Mouse (Mus musculus) lung, postnatal 0 days (tissue): ENCODE data around the gene Hes7. TPM values are rescaled to one million over a fixed set of nuclear protein-coding genes. Genes with fewer than 3 reads are reported as not detected.

Experiments
- ATAC-seq: fragments of 200-750 bp; cut with Nextera tagmentation; 2 replicates; pipeline ENCODE4 v1.8.0; 2017; ENCODE audit warnings: moderate library complexity
- DNase-seq: peaks from one replicate; pipeline ENCODE4 v3.0.0-alpha.2; 2016; ENCODE audit warnings: low spot score
- H3K27ac ChIP-seq: fragments of 300-500 bp; sonication (generic); 2 replicates; pipeline ENCODE4 v1.5.1; 2014; ENCODE audit warnings: antibody characterized with exemption, mild to moderate bottlenecking, low read length, mixed read lengths
- H3K27me3 ChIP-seq: fragments of 300-500 bp; sonication (generic); replicated peaks from 2 replicates; pipeline ENCODE4 v1.6.1; 2014; ENCODE audit warnings: low read length, mixed read lengths; ENCODE audit not compliant: insufficient read depth
- H3K36me3 ChIP-seq: fragments of 300-500 bp; sonication (generic); 2 replicates; pipeline ENCODE4 v1.6.1; 2014; ENCODE audit warnings: low read length, mixed read lengths; ENCODE audit not compliant: insufficient read depth
- H3K4me1 ChIP-seq: fragments of 300-500 bp; sonication (generic); 2 replicates; pipeline ENCODE4 v1.6.1; 2014; ENCODE audit warnings: antibody characterized with exemption, low read depth, low read length, mixed read lengths; ENCODE audit not compliant: insufficient read depth
- H3K4me2 ChIP-seq: fragments of 300-500 bp; sonication (generic); replicated peaks from 2 replicates; pipeline ENCODE4 v1.6.1; 2014; ENCODE audit warnings: low read depth, mild to moderate bottlenecking, low read length, moderate library complexity, mixed read lengths
- H3K4me3 ChIP-seq: fragments of 300-500 bp; sonication (generic); 2 replicates; pipeline ENCODE4 v1.5.1; 2014; ENCODE audit warnings: low read depth, low read length
- H3K9ac ChIP-seq: fragments of 300-500 bp; sonication (generic); replicated peaks from 2 replicates; pipeline ENCODE4 v1.6.1; 2014; ENCODE audit warnings: low read depth, mild to moderate bottlenecking
- H3K9me3 ChIP-seq: fragments of 300-500 bp; sonication (generic); 2 replicates; pipeline ENCODE4 v1.6.1; 2016; ENCODE audit warnings: low read length, mixed read lengths
- CTCF ChIP-seq: IDR thresholded peaks from 2 replicates; pipeline ENCODE4 v1.5.1; 2016; ENCODE audit warnings: antibody characterized with exemption, mild to moderate bottlenecking
- EP300 ChIP-seq: IDR thresholded peaks from 2 replicates; pipeline ENCODE4 v1.6.1; 2016; ENCODE audit warnings: antibody characterized with exemption, mild to moderate bottlenecking, control low read depth
- WGBS: fragments of 180-500 bp; shearing (Covaris S2); extraction: QIAGEN DNeasy Blood & Tissue Kit; methylation state at CpG from one replicate; pipeline ENCODE4 v1.1.7; 2014; 5-methylcytosine and 5-hydroxymethylcytosine counted together
- polyA plus RNA-seq: library from polyadenylated mRNA; unstranded; fragments of >200 nt; fragmentation: Nextera tagmentation; extraction: Ambion mirVana; gene quantifications from 2 replicates; pipeline ENCODE4 v1.2.1, GENCODE M21; 2015

Gene Hes7
- polyA plus RNA-seq, 1 experiment from 2014 or later = 0.49 TPM

DNA sequence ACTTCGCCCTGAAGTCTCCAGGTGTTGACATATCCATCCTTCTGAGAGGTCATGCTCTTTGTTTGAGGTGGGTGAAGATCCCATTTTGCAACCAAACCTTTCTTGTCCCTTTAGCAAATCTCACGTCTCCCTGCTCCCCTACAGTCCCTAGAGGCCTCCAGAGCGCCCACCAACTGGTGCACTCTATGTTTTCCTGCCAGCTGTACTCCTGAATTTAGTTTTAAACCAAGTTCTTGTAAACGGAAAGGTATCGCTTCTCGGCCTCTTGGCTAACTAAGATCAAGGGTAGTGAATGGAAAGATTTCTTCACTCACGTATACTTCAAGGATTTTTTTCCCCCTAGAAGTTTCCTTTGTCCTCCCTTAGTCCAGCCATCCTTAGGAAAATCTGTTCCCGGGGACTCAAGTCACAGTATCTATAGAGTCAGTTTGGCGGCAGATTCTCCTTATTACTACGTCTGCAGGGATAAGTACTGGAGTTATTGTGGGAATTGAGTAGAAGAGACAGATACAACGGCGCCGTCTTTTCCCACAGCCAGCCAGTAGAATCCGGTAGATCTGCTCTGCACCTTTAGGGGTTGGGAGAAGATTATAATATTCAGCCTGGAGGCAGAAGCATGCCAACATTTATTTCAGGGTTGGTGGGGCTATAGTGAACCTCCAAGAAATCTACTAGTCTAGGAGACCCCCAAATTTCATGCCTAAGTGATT, 603 bp upstream of the Hes7 start:
- no peak overlapping the region for H3K27ac ChIP-seq
- no peaks in the 10 kb centered on the region for H3K27me3 ChIP-seq
- peaks cover 17% of the 10 kb centered on the region; the same call in 1 of the 2 replicates for H3K4me1 ChIP-seq
- no peaks in the 10 kb centered on the region for H3K9me3 ChIP-seq
- DNase-seq = no peak
- no peak for ATAC-seq
- TF ChIP-seq EP300 (no peak), CTCF (no peak)
- H3K4me2 ChIP-seq = peak overlapping the region; percentile 77
- 50% methylated on average over 14 of the region's 14 CpGs for WGBS
- H3K4me3 ChIP-seq = no peak overlapping the region
- no peak overlapping the region for H3K9ac ChIP-seq
- H3K36me3 ChIP-seq = no peaks in the 10 kb centered on the region

DNA sequence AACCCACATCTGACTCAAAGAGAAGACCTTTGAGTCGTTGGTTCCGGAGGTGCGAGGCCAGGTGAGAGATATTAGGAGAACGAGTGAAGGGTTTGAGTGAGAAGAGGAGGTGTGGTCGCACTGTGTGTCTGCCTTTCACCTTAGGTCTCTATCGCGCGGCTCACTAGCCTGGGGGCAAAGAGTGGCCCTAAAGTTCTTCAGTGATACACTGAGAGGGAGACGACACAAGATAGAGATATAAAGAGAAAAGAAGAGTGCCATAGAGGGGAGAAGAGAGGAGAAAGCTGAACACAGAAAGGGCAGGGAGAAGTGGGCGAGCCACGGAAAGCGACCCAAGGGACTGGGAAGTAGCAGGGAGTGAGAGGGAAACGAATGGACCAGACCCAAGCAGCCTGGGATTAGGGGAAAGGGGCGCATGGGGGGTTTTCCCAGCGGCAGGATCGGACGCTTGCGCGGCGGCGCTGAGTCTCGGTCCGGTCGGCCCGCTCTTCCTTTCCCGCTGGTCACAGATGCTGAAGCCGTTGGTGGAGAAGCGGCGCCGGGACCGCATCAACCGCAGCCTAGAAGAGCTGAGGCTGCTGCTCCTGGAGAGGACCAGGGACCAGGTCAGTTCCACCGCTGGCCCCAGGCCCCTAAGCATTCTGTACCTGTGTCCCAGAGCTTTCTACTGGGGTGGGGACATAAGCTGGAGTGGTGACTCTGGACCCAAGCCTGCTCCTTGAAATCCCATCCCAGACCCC, 967 bp downstream of the Hes7 start:
- TF ChIP-seq CTCF (no peak), EP300 (no peak)
- Histone ChIP-seq H3K4me2 (peak overlapping the region; percentile 77), H3K36me3 (no peaks in the 10 kb centered on the region), H3K27me3 (no peaks in the 10 kb centered on the region), H3K9ac (0 out of 2 replicates have a peak overlapping the region, but pooled peaks have one; percentile 48), H3K9me3 (no peaks in the 10 kb centered on the region), H3K4me3 (peak overlapping the region; percentile 54), H3K27ac (no peak overlapping the region), H3K4me1 (peaks cover 21% of the 10 kb centered on the region; the same call in 1 of the 2 replicates)
- DNase-seq (peak; percentile 40), ATAC-seq (no peak)
- under 1% methylated on average over 20 of the region's 33 CpGs for WGBS

- Histone ChIP-seq H3K9me3 (no peaks in the 10 kb centered on the region), H3K27ac (peak overlapping the region; percentile 87), H3K4me2 (peak overlapping the region; percentile 77), H3K4me1 (peaks cover 23% of the 10 kb centered on the region; the same call in 1 of the 2 replicates), H3K4me3 (peak overlapping the region; percentile 54), H3K36me3 (no peaks in the 10 kb centered on the region), H3K9ac (peak overlapping the region; percentile 48), H3K27me3 (no peaks in the 10 kb centered on the region)
- no peak for ATAC-seq
- WGBS = under 1% methylated on average over 27 of the region's 32 CpGs
- DNase-seq = no peak
- no peak for TF ChIP-seq EP300
- TF ChIP-seq CTCF = no peak
These were observed 1.6 kb downstream of the Hes7 start for GRCm38 (mm10) chr11:69121741-69122335.

DNA sequence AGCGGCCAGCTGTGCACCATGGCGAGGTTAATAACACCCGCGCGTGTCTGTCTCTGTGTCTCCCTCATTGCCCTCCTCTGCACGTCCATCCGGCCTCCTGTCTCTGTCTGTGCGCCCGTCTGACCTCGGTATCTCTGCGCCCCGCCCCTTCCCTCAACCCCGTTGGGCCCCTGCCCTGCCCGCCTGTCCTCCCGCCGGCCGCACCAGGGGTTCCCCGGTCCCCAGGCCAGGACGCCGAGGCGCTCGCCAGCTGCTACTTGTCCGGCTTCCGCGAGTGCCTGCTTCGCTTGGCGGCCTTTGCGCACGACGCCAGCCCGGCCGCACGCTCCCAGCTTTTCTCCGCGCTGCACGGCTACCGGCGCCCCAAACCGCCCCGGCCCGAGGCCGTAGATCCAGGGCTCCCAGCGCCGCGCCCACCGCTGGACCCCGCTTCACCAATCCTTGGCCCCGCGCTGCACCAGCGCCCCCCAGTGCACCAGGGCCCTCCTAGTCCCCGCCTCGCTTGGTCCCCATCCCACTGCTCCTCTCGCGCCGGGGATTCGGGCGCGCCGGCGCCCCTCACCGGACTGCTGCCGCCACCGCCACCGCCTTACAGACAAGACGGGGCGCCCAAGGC, 2.2 kb downstream of the Hes7 start, which contains the start of gene 9130213A22Rik:
Gene 9130213A22Rik, minus strand, starts transcription at position 254 of the 616 bp plus-strand sequence.
- Histone ChIP-seq H3K27ac (peak within 1 kb of the TSS; percentile 87), H3K36me3 (no peaks in the 10 kb centered on the region), H3K4me1 (peaks cover 23% of the 10 kb centered on the region; the same call in 1 of the 2 replicates), H3K9me3 (no peaks in the 10 kb centered on the region), H3K27me3 (no peaks in the 10 kb centered on the region), H3K4me3 (peak within 1 kb of the TSS; percentile 54), H3K9ac (peak within 1 kb of the TSS; percentile 48), H3K4me2 (peak within 1 kb of the TSS; percentile 77)
- TF ChIP-seq EP300 = no peak
- TF ChIP-seq CTCF = peak; percentile 83
- under 1% methylated on average over 59 of the region's 66 CpGs for WGBS
- ATAC-seq (peak; percentile 62), DNase-seq (peak; percentile 93)

DNA sequence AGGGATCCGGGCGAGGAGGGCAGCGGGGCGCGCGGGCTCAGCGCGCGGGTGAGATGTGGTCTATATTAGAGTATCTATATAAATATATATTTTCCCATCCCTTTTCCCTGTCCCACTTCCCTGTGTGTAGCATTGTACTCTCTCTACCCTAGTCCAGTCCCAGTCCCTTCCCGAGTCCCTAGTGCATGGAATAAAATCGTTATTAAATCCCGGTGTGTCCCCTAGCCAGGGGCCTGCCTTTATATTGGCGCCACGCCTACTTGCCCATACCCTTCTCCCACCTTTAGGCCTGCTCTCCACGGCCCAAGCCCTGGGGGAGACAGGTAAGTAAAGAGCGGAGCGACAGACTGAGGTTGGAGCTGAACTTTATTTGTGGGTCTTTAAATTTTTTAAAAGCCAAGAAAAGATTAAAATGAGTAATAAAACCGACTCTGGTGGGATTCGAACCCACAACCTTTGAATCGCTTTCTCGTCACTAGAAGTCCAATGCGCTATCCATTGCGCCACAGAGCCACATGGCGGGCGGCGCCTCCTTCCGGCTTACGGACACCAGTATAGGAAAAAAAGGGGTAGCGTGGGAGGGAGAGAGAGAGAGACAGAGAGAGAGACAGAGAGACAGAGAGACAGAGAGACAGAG, 3.0 kb downstream of the Hes7 start:
- under 1% methylated on average over 29 of the region's 29 CpGs for WGBS
- TF ChIP-seq CTCF = peak; percentile 49
- no peak; the same call in 1 of the 2 replicates for TF ChIP-seq EP300
- peaks cover 23% of the 10 kb centered on the region; the same call in 1 of the 2 replicates for H3K4me1 ChIP-seq
- H3K36me3 ChIP-seq = no peaks in the 10 kb centered on the region
- ATAC-seq = no peak
- peak overlapping the region; percentile 87 for H3K27ac ChIP-seq
- peak; percentile 88 for DNase-seq
- peak overlapping the region; percentile 77 for H3K4me2 ChIP-seq
- H3K9me3 ChIP-seq = no peaks in the 10 kb centered on the region
- peak overlapping the region; percentile 54 for H3K4me3 ChIP-seq
- H3K9ac ChIP-seq = peak overlapping the region; percentile 48
- no peaks in the 10 kb centered on the region for H3K27me3 ChIP-seq
